Mouse (Mus musculus) heart, postnatal 0 days (tissue): Measurements from ENCODE around the gene Ktn1. TPM values are rescaled to one million over a fixed set of nuclear protein-coding genes. Genes with fewer than 3 reads are reported as not detected.

ENCODE experiments used
- ATAC-seq: fragments of 200-750 bp; cut with Nextera tagmentation; 2 replicates; pipeline ENCODE4 v1.8.0; 2017; ENCODE audit warnings: low read depth, moderate number of reproducible peaks, moderate library complexity; ENCODE audit not compliant: insufficient read depth
- DNase-seq: peaks from one replicate; pipeline ENCODE4 v3.0.0-alpha.2; 2016; ENCODE audit warnings: low spot score
- H3K27ac ChIP-seq: fragments of 300-500 bp; sonication (generic); 2 replicates; pipeline ENCODE4 v1.5.1; 2014; ENCODE audit warnings: low read depth, mild to moderate bottlenecking
- H3K27me3 ChIP-seq: fragments of 300-500 bp; sonication (generic); 2 replicates; pipeline ENCODE4 v1.6.1; 2014; ENCODE audit warnings: low read length, mixed read lengths; ENCODE audit not compliant: control insufficient read depth, insufficient read depth
- H3K36me3 ChIP-seq: fragments of 300-500 bp; sonication (generic); replicated peaks from 2 replicates; pipeline ENCODE4 v1.6.1; 2014; ENCODE audit warnings: low read length, mixed read lengths; ENCODE audit not compliant: control insufficient read depth, insufficient read depth
- H3K4me1 ChIP-seq: fragments of 300-500 bp; sonication (generic); 2 replicates; pipeline ENCODE4 v1.6.1; 2014; ENCODE audit warnings: antibody characterized with exemption; ENCODE audit not compliant: control insufficient read depth, insufficient read depth
- H3K4me2 ChIP-seq: fragments of 300-500 bp; sonication (generic); 2 replicates; pipeline ENCODE4 v1.6.1; 2014; ENCODE audit warnings: low read depth, mild to moderate bottlenecking, low read length, moderate library complexity
- H3K4me3 ChIP-seq: fragments of 300-500 bp; sonication (generic); 2 replicates; pipeline ENCODE4 v1.5.1; 2014; ENCODE audit warnings: low read depth, low read length
- H3K9ac ChIP-seq: fragments of 300-500 bp; sonication (generic); replicated peaks from 2 replicates; pipeline ENCODE4 v1.6.1; 2014; ENCODE audit warnings: low read depth, low read length, mixed read lengths
- H3K9me3 ChIP-seq: fragments of 300-500 bp; sonication (generic); replicated peaks from 2 replicates; pipeline ENCODE4 v1.6.1; 2016; ENCODE audit warnings: low read length; ENCODE audit not compliant: control insufficient read depth
- CTCF ChIP-seq: IDR thresholded peaks from 2 replicates; pipeline ENCODE4 v1.5.1; 2016; ENCODE audit warnings: antibody characterized with exemption, control low read depth, low read depth
- EP300 ChIP-seq: IDR thresholded peaks from 2 replicates; pipeline ENCODE4 v1.6.1; 2016; ENCODE audit warnings: antibody characterized with exemption, low read depth
- WGBS: fragments of 180-500 bp; shearing (Covaris S2); extraction: QIAGEN DNeasy Blood & Tissue Kit; methylation state at CpG from one replicate; pipeline ENCODE4 v1.1.7; 2014; 5-methylcytosine and 5-hydroxymethylcytosine counted together
- polyA plus RNA-seq: library from polyadenylated mRNA; unstranded; fragments of >200 nt; fragmentation: Nextera tagmentation; extraction: Ambion mirVana; gene quantifications from 2 replicates; pipeline ENCODE4 v1.2.1, GENCODE M21; 2015
- total RNA-seq: library from RNA; depleted of rRNA; stranded (reverse); fragments of >200 nt; gene quantifications from 2 replicates; pipeline ENCODE4 v1.2.3, GENCODE M21; 2014; ENCODE audit warnings: low replicate concordance

Gene Ktn1
- total and polyA plus RNA-seq, 2 experiments from 2014 or later, result 31.7 to 104 TPM

- Histone ChIP-seq H3K4me2 (no peak overlapping the region), H3K4me3 (no peak overlapping the region), H3K27ac (no peak overlapping the region), H3K27me3 (no peaks in the 10 kb centered on the region), H3K9ac (no peak overlapping the region), H3K36me3 (peaks cover 54% of the 10 kb centered on the region), H3K9me3 (no peaks in the 10 kb centered on the region), H3K4me1 (no peaks in the 10 kb centered on the region)
- ATAC-seq (no peak), DNase-seq (no peak)
- TF ChIP-seq CTCF (no peak), EP300 (no peak)
- 84% methylated on average over 3 of the region's 3 CpGs for WGBS
These were observed 67.5 kb downstream of the Ktn1 start for GRCm38 (mm10) chr14:47715771-47716170.

GRCm38 (mm10) chr14:47717916-47718606, 69.8 kb downstream of the Ktn1 start:
- WGBS, result 98% methylated on average over 14 of the region's 14 CpGs
- DNase-seq (no peak), ATAC-seq (no peak)
- H3K9me3 ChIP-seq, result no peaks in the 10 kb centered on the region
- H3K36me3 ChIP-seq, result peaks cover 51% of the 10 kb centered on the region
- H3K27ac ChIP-seq, result no peak overlapping the region
- no peak overlapping the region for H3K9ac ChIP-seq
- no peak overlapping the region for H3K4me3 ChIP-seq
- H3K27me3 ChIP-seq, result no peaks in the 10 kb centered on the region
- no peak overlapping the region for H3K4me2 ChIP-seq
- H3K4me1 ChIP-seq, result no peaks in the 10 kb centered on the region
- TF ChIP-seq CTCF (no peak), EP300 (no peak)

GRCm38 (mm10) chr14:47720023-47720422, 71.8 kb downstream of the Ktn1 start:
- 92% methylated on average over 4 of the region's 4 CpGs for WGBS
- no peak for TF ChIP-seq EP300
- TF ChIP-seq CTCF, result no peak
- H3K27ac ChIP-seq, result no peak overlapping the region
- H3K27me3 ChIP-seq, result no peaks in the 10 kb centered on the region
- no peak overlapping the region for H3K4me3 ChIP-seq
- H3K9ac ChIP-seq, result no peak overlapping the region
- DNase-seq (no peak), ATAC-seq (no peak)
- no peaks in the 10 kb centered on the region for H3K4me1 ChIP-seq
- peaks cover 57% of the 10 kb centered on the region for H3K36me3 ChIP-seq
- H3K4me2 ChIP-seq, result no peak overlapping the region
- no peaks in the 10 kb centered on the region for H3K9me3 ChIP-seq

- no peak overlapping the region for H3K9ac ChIP-seq
- TF ChIP-seq EP300 (no peak), CTCF (no peak)
- ATAC-seq, result no peak
These were observed 74.8 kb downstream of the Ktn1 start for GRCm38 (mm10) chr14:47723035-47723434.

GRCm38 (mm10) chr14:47728594-47728993, 80.3 kb downstream of the Ktn1 start:
- TF ChIP-seq EP300 (no peak), CTCF (no peak)
- WGBS, result 100% methylated on average over 1 of the region's 1 CpGs
- Histone ChIP-seq H3K4me2 (no peak overlapping the region), H3K9ac (no peak overlapping the region), H3K27ac (no peak overlapping the region), H3K4me1 (no peaks in the 10 kb centered on the region), H3K4me3 (no peak overlapping the region), H3K27me3 (no peaks in the 10 kb centered on the region), H3K9me3 (no peaks in the 10 kb centered on the region), H3K36me3 (peaks cover 95% of the 10 kb centered on the region)
- no peak for ATAC-seq
- DNase-seq, result no peak

More at GRCm38 (mm10) chr14:47723035-47723434, 74.8 kb downstream of the Ktn1 start:
- Histone ChIP-seq H3K27ac (no peak overlapping the region), H3K9me3 (no peaks in the 10 kb centered on the region), H3K36me3 (peaks cover 70% of the 10 kb centered on the region), H3K27me3 (no peaks in the 10 kb centered on the region), H3K4me1 (no peaks in the 10 kb centered on the region), H3K4me2 (no peak overlapping the region), H3K4me3 (no peak overlapping the region)
- no peak for DNase-seq

- WGBS, result 84% methylated on average over 12 of the region's 12 CpGs
- no peaks in the 10 kb centered on the region for H3K27me3 ChIP-seq
- H3K4me2 ChIP-seq, result no peak overlapping the region
- DNase-seq (no peak), ATAC-seq (no peak)
- no peak for TF ChIP-seq CTCF
- TF ChIP-seq EP300, result no peak
- H3K4me3 ChIP-seq, result no peak overlapping the region
- no peak overlapping the region for H3K27ac ChIP-seq
- H3K9me3 ChIP-seq, result no peaks in the 10 kb centered on the region
- H3K4me1 ChIP-seq, result no peaks in the 10 kb centered on the region
- peaks cover 80% of the 10 kb centered on the region for H3K36me3 ChIP-seq
- H3K9ac ChIP-seq, result no peak overlapping the region
These were observed 87.1 kb downstream of the Ktn1 start for GRCm38 (mm10) chr14:47735354-47735753.
